Mouse (Mus musculus) megakaryocyte, embryonic 14.5 days (primary cell): ENCODE data around the gene Adam12. TPM values are rescaled to one million over a fixed set of nuclear protein-coding genes. Genes with fewer than 3 reads are reported as not detected.

Experiments
- H3K27me3 ChIP-seq: replicated peaks from 2 replicates; pipeline ENCODE3; 2012; ENCODE audit warnings: inconsistent platforms
- H3K36me3 ChIP-seq: replicated peaks from 2 replicates; pipeline ENCODE3; 2012; ENCODE audit warnings: low read length, inconsistent platforms, mixed read lengths
- H3K4me1 ChIP-seq: 2 replicates; pipeline ENCODE4 v1.6.1; 2012; ENCODE audit warnings: inconsistent platforms
- H3K4me3 ChIP-seq: replicated peaks from 2 replicates; pipeline ENCODE3; 2012; ENCODE audit warnings: moderate library complexity, mild to moderate bottlenecking, inconsistent platforms
- H3K9me3 ChIP-seq: 2 replicates; pipeline ENCODE4 v1.6.1; 2012; ENCODE audit warnings: inconsistent platforms
- FLI1 ChIP-seq: IDR thresholded peaks from 2 replicates; pipeline ENCODE4 v1.6.1; 2012; ENCODE audit warnings: low read length, inconsistent platforms, mixed read lengths
- GATA1 ChIP-seq: IDR thresholded peaks from 3 replicates; pipeline ENCODE4 v1.6.1; 2012; ENCODE audit warnings: mixed read lengths, low read length, inconsistent platforms, borderline replicate concordance
- polyA plus RNA-seq: library from polyadenylated mRNA; stranded (reverse); fragments of >175 nt; gene quantifications from 2 replicates; pipeline ENCODE4 v1.2.3, GENCODE M21; 2012; ENCODE audit warnings: low replicate concordance; ENCODE audit not compliant: insufficient read depth

The Adam12 gene
- polyA plus RNA-seq, 1 experiment = not detected

- no peaks in the 10 kb centered on the region for H3K36me3 ChIP-seq
- H3K4me3 ChIP-seq = no peak overlapping the region
- no peaks in the 10 kb centered on the region for H3K4me1 ChIP-seq
- no peaks in the 10 kb centered on the region for H3K9me3 ChIP-seq
- no peaks in the 10 kb centered on the region for H3K27me3 ChIP-seq
- TF ChIP-seq FLI1 (no peak), GATA1 (no peak)
Measured at GRCm38 (mm10) chr7:134090256-134090655, 141.7 kb downstream of the Adam12 start.

DNA sequence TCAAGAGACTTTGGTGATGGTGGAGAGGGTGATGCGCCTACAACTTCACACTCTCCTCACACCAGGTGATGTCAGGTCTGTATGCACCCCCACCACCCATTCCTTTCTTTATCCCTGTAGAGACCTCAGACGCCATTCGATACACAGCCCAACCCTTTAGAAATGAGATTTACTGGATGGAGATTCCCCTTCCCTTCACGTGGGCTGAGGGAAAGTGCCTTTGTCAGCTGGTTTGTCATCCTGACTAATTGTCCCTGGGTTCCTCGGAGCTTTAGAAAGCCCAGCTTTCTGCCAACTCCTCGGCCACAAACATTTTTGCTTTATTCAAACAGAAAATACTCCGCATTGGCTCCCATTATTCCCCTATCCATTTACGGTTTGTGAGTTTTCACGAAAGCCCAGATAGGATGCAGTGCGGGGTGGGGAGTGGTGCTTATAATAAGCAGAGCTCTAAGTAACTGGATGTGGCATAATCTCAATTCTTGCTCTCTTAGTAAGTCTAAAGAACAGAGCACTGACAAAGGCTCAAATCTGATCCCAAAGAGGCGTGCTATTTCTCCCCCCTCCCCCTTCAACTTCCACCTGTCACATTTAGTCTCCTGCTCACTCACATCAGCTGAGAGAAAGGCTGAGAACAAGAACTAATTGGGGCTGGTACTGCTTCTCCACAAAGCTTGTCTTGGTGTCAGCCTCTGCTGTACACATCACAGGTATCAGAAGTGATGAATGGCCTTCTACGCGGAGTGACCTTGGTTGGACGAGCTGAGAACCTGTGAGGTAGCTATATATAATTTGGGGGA lies 143.2 kb downstream of the Adam12 start:
- TF ChIP-seq GATA1 (no peak), FLI1 (no peak)
- no peaks in the 10 kb centered on the region for H3K36me3 ChIP-seq
- H3K9me3 ChIP-seq = no peaks in the 10 kb centered on the region
- no peak overlapping the region for H3K4me3 ChIP-seq
- H3K4me1 ChIP-seq = no peaks in the 10 kb centered on the region
- H3K27me3 ChIP-seq = no peaks in the 10 kb centered on the region

DNA sequence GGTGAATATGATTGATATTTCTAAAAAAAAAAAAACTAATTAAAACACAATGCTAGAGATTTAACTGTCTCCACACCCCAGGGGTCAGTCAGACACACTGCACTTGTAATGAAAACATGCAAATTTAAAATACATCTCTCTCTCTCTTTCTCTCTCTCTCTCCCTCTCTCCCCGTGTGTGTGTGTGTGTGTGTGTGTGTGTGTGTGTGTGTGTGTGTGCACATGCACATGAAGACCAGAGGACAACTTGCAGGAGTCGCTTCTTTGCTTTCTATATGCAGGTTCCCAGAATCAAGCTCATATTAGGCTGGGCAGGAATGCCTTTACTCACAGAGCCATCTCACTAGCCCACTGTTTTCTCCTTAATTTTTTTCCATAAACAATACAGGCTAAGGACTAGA lies 146.6 kb downstream of the Adam12 start:
- H3K27me3 ChIP-seq = no peaks in the 10 kb centered on the region
- no peak overlapping the region for H3K4me3 ChIP-seq
- TF ChIP-seq FLI1 = no peak
- no peak for TF ChIP-seq GATA1
- no peaks in the 10 kb centered on the region for H3K36me3 ChIP-seq
- no peaks in the 10 kb centered on the region for H3K4me1 ChIP-seq
- no peaks in the 10 kb centered on the region for H3K9me3 ChIP-seq

GRCm38 (mm10) chr7:134084926-134085325 lies 147.0 kb downstream of the Adam12 start:
- Histone ChIP-seq H3K4me3 (no peak overlapping the region), H3K4me1 (no peaks in the 10 kb centered on the region), H3K9me3 (no peaks in the 10 kb centered on the region), H3K27me3 (no peaks in the 10 kb centered on the region), H3K36me3 (no peaks in the 10 kb centered on the region)
- TF ChIP-seq GATA1 = no peak
- no peak for TF ChIP-seq FLI1

DNA sequence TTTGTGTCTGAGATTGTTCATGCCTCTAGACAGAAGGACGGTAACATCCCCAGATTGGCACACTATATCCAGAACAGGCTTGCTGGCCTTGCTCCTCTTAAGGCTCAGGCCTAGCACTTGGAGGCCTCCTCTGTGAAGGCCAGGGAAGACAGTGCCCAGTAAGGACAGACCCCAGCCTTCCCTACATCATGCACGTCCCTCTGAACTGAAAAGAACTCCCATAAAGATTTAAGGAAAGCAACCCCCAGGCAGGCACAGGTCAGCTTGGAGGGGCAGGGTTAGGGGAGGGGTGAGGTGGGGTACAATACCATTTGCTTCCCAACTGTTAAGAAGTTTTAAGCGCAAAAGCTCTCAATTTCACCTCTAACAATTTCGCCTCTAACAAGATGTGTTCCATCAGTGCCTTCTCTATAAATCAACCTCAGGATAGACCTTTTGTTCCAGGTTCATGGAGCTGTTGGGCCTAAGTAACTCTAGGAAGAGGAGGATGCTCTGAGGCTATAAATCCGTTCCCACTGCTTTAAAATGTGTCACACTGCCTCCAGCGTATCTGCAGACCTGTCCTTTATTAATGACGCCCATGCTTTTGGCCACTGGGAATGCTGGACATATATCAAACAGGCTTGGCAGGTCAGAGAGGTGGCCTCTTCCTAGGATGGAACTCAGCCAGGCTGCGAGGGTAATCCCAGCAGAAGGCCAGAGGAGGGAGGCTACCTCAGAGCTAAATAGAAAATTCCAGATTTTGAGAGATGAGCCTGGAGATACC lies 150.5 kb downstream of the Adam12 start:
- no peaks in the 10 kb centered on the region for H3K9me3 ChIP-seq
- TF ChIP-seq GATA1 (no peak), FLI1 (no peak)
- H3K4me1 ChIP-seq = no peaks in the 10 kb centered on the region

GRCm38 (mm10) chr7:134079980-134080725 lies 151.8 kb downstream of the Adam12 start:
- TF ChIP-seq GATA1 = no peak
- Histone ChIP-seq H3K4me3 (no peak overlapping the region), H3K9me3 (no peaks in the 10 kb centered on the region), H3K27me3 (no peaks in the 10 kb centered on the region), H3K36me3 (no peaks in the 10 kb centered on the region), H3K4me1 (no peaks in the 10 kb centered on the region)

More for the DNA sequence above, 150.5 kb downstream of the Adam12 start:
- H3K36me3 ChIP-seq = no peaks in the 10 kb centered on the region
- H3K4me3 ChIP-seq = no peak overlapping the region
- no peaks in the 10 kb centered on the region for H3K27me3 ChIP-seq

GRCm38 (mm10) chr7:134077684-134078083 lies 154.3 kb downstream of the Adam12 start:
- TF ChIP-seq FLI1 (no peak), GATA1 (no peak)
- H3K4me3 ChIP-seq = no peak overlapping the region
- no peaks in the 10 kb centered on the region for H3K27me3 ChIP-seq
- H3K36me3 ChIP-seq = no peaks in the 10 kb centered on the region
- no peaks in the 10 kb centered on the region for H3K9me3 ChIP-seq
- no peaks in the 10 kb centered on the region for H3K4me1 ChIP-seq

DNA sequence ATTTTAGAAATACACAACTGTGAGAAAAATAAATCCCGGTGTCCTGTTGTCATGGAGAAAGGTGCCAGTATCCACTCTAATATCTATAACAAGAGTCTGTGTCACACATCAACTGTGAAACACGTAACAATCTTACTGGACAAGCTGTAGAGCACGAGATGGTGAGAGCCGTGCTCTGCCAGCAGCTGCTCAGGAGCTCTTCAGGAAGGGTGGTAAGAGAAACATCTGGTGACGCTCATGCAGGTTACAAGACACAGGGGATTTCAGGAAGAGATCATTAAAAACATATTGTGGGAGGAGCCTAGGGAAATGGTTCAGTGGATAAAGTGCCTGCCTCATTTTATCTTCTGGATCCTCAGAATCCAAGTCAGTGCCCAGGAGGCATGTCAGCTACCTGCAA lies 158.9 kb downstream of the Adam12 start:
- Histone ChIP-seq H3K27me3 (no peaks in the 10 kb centered on the region), H3K9me3 (no peaks in the 10 kb centered on the region), H3K4me1 (no peaks in the 10 kb centered on the region), H3K4me3 (no peak overlapping the region), H3K36me3 (no peaks in the 10 kb centered on the region)
- TF ChIP-seq FLI1 (no peak), GATA1 (no peak)

GRCm38 (mm10) chr7:134071153-134071885 lies 160.6 kb downstream of the Adam12 start:
- Histone ChIP-seq H3K36me3 (no peaks in the 10 kb centered on the region), H3K4me3 (no peak overlapping the region), H3K4me1 (no peaks in the 10 kb centered on the region), H3K27me3 (no peaks in the 10 kb centered on the region), H3K9me3 (no peaks in the 10 kb centered on the region)
- no peak for TF ChIP-seq FLI1
- no peak for TF ChIP-seq GATA1

DNA sequence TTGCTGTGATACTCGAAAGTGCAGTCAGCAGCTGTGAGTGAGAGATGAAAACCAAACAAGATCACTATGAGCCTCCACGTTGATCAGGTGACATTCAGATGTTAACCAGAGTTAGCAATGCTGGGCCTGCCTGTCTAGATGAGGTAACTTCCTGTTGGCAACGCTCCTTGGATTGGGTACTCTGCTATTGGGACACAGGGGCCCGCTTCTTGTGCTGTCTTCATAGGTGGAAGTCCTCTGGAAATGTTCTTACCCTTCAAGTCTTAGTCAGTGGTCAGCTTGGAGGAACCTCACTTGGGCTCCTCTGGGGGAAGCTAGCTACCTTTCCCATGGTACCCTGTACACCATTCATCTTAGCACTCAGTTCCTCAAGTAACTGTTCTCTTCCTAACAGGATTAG lies 169.3 kb downstream of the Adam12 start:
- TF ChIP-seq FLI1 (no peak), GATA1 (no peak)
- H3K4me1 ChIP-seq = no peaks in the 10 kb centered on the region
- no peaks in the 10 kb centered on the region for H3K27me3 ChIP-seq
- H3K9me3 ChIP-seq = no peaks in the 10 kb centered on the region
- H3K4me3 ChIP-seq = no peak overlapping the region
- no peaks in the 10 kb centered on the region for H3K36me3 ChIP-seq
